Mouse (Mus musculus) cerebellum, postnatal 25 days (tissue): ENCODE data around the gene Man2b1.

Experiments used
- DNase-seq, 2 experiments: peaks; one replicate each; pipeline ENCODE4 v3.0.0; 2021; ENCODE audit warnings: mixed read lengths in 2 of 2

Gene Man2b1

DNA sequence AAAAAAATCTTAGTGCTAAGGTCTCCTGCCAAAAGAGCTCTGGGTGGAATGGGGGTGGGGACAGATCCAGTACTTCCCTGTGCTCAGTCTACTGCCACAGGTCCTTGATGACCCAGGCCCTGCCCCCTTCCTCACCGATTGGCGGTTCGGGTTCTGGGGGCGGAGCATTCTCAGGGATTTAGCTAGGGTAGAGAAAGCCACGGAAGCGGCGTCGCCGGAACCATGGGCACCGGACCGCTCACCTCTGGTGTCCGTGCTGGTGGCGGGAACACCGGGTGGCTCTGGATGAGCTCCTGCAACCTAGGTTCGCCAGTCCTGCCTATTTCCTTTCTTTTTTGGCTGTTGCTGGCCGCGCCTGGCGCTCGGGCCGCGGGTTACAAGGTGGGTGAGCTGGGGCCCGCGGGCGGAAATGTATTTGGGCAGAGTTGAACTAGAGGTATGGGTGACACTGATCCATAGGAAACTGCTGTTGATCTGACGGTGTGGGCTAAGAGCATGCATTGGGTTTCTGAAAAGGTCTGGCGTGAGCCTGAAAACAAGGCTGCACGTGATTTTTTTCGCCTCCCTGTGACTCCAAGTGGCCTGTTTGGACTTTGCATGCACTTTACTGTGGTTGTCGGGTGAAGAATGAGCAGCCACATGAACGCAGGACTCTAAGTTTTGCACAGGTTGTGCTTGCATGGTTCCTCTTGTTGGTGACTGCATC, at the start of gene Man2b1:
TSS of gene Man2b1 (plus strand) at position 163 of the 706 bp plus-strand sequence.
- DNase-seq: peak; percentile 85 to 92

GRCm38 (mm10) chr8:85033867-85034266, 49.2 kb upstream of the Man2b1 start:
- no peak for DNase-seq

GRCm38 (mm10) chr8:85034764-85035163, 48.3 kb upstream of the Man2b1 start:
- DNase-seq: peak; percentile 65 to 82

DNA sequence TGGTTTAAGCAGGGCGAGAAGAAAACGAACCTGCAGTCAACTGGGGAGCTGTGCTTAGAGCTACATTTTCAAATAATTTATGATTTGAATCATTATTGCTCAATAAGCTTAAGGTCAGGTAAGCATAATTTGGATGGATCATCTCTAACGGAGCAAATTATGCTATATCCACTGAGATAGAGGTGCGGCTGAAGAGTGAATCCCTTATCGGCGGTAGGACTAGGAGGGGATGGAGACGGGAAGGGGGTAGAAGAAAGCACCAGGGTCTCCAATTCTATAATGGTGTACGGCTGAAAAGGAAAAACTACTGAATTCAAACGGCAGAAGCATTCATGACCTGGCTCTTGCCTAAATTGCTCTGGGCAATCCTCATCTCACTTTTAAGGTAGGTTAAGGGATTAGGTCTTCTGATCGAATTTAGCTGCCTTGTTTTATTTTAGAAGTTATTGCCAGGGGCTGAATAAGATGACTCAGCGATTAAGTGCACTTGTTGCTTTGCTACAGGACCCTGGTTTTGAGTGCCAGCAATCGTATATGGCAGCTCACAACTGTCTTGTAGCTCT, 47.8 kb upstream of the Man2b1 start:
- no peak for DNase-seq

DNA sequence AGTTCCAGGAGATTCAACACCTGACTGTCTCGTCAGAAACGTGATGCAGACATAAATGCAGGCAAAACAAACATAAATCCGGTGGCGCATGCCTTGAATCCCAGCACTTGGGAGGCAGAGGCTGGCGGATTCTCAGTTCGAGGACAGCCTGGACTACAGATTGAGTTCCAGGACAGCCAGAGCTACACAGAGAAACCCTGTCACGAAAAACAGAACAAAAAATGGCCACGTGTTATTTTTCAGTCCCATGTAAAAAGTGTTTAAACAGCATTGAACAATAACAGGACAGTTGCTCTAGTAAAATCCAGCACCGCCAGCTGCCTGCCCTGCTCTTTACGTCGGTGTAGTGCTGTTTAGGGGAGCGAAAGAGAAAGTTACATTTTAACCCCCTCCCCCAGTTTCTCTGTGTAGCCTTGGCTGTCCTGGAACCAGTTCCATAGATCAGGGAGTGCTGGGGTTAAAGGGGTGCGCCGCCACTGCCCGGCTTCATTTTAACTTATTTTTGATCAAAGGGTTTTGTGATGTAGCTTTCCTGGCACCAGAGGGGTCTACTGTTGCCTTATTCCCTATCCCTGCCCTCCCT, 47.3 kb upstream of the Man2b1 start:
- no peak for DNase-seq

GRCm38 (mm10) chr8:85036381-85036717, 46.7 kb upstream of the Man2b1 start:
- DNase-seq: no peak

- DNase-seq: peak; percentile 90 to 94
These were observed 46.2 kb upstream of the Man2b1 start, which contains the start of gene Tnpo2 for GRCm38 (mm10) chr8:85036718-85037365. Gene Tnpo2, plus strand, starts transcription at chr8:85036915.

GRCm38 (mm10) chr8:85037366-85037680, 45.7 kb upstream of the Man2b1 start:
- DNase-seq: no peak

GRCm38 (mm10) chr8:85037681-85038531, 45.2 kb upstream of the Man2b1 start:
- peak; percentile 60 to 61 for DNase-seq

GRCm38 (mm10) chr8:85043619-85044018, 39.5 kb upstream of the Man2b1 start:
- no peak for DNase-seq

- DNase-seq: no peak
These were observed 25.7 kb upstream of the Man2b1 start for GRCm38 (mm10) chr8:85057367-85057766.

- peak; percentile 91 to 93 for DNase-seq
These were observed 23.0 kb upstream of the Man2b1 start, which contains the start of gene Fbxw9 for GRCm38 (mm10) chr8:85059879-85060616. Gene Fbxw9, plus strand, starts transcription at chr8:85060055.

GRCm38 (mm10) chr8:85062603-85063002, 20.5 kb upstream of the Man2b1 start:
- no peak for DNase-seq

GRCm38 (mm10) chr8:85065213-85065612, 17.9 kb upstream of the Man2b1 start:
- DNase-seq: no peak

DNA sequence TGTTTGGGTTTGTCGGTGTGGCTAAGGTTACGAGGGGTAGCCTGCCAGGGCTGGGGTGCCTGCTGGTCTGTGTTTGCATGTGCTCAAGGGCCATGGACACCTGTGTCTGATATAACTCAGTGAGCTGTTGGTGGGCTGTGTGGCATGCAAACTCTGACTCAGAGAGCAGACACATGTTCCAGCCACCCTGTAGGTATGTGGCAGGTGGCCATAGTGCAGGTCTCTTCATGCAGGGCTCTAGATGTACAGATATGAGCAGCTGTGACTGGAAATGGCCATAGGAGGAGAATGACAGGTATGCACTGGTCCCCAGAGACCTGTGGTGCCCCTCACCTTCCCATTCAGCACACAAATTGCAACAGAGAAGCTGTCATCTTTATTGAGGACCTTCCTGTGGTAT, 15.9 kb upstream of the Man2b1 start:
- no peak for DNase-seq

DNA sequence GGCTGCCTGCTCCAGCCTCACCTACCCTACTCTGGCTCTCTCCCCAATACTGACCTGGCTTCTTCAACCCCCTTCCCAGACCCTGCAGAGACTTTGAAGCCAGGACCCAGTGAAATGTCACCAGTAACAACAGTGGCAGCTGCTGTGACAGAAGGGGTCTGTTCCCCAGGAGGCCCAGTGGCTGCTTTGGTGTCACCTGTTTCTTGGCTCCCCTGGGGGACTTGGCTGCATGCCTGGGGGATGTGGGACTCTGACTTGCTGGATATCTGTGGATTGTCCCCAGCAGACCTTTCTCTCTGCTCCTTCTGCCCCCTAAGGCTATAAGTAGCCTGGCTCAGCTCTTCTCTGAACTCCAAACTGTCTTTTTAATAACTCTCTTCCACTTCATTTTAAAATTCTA, 15.1 kb upstream of the Man2b1 start, which contains the start of gene Gm5741:
TSS of gene Gm5741 (minus strand) at position 1 of the 400 bp plus-strand sequence.
- DNase-seq: peak in 1 of 2 experiments; percentile 52

DNA sequence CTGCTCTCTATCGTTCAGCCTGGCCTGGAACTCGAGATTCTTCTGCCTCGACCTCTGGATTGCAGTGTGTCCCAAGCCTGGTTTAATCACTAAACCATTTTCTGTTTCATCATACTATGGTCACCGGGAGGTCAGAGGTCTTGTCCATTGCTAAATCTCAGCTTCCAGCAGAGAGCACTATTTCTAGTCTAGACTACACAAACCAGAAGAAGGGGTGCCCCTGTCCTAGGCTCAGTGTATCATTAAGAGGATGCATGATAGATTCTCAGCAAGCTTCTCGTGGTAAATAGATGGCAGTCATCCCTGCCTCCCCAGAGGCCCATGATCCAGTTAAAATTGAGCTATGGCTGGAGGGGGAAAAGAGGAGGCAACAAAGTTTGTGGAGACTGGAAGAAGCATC, 12.0 kb upstream of the Man2b1 start:
- DNase-seq: no peak

DNA sequence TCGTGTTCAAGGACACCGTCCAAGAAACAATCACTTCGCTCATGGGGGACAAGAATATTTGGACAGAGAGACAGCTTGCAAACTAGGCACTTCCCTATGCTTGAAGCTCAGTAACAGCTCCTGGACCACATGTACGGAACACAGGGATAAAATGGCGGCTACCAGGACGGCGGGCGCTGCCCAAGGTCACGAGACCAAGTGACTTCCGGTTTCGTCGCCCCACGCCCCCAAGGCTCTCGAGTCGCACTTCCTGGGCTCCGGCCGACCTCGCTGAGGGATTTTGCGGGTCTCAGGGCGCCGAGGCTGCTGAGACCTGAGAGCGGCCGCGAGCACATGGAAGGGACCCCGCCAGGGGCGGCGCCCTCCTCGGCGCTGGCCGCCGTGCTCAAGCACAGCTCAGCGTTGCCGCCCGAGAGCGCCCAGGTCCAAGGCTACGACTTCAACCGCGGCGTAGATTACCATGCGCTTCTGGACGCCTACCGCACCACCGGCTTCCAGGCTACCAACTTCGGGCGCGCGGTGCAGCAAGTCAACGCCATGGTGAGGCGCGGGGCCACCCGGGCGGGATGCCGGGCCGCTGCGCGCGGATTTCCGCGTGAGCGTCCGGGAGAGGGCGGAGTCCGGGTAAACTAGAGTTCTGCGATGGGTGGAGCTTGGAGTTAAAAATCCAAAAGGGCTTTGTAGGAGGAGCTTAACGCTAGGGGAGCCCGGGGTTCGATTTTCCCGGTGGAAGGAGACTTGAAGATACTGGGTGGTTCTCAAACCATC, 11.4 kb upstream of the Man2b1 start, which contains the start of gene Dhps:
TSS of gene Dhps (plus strand) at position 244 of the 768 bp plus-strand sequence.
- DNase-seq: peak; percentile 90 to 94

DNA sequence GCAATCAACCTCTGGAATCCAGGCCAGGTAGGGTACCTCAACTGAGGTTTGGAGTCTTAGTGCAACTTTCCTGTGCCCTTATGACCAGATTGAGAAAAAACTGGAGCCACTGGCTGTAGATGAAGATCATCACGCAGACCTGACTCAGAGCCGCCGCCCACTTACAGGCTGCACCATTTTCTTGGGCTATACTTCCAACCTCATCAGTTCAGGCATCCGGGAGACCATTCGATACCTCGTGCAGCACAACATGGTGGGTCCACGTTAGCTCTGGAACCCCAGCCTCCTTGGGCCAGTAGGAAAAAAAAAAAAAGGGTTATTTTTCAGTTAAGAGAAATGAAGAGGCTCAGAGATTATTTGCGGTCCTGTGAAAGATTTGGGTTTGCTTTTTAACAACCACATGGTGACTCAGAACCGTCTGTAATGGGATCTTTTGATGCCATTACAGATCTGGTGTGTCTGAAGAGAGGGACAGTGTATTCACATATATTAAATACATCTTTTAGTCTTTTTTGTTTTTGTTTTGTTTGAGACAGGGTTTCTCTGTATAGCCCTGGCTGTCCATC, 10.6 kb upstream of the Man2b1 start:
- peak in 1 of 2 experiments; percentile 28 for DNase-seq

DNA sequence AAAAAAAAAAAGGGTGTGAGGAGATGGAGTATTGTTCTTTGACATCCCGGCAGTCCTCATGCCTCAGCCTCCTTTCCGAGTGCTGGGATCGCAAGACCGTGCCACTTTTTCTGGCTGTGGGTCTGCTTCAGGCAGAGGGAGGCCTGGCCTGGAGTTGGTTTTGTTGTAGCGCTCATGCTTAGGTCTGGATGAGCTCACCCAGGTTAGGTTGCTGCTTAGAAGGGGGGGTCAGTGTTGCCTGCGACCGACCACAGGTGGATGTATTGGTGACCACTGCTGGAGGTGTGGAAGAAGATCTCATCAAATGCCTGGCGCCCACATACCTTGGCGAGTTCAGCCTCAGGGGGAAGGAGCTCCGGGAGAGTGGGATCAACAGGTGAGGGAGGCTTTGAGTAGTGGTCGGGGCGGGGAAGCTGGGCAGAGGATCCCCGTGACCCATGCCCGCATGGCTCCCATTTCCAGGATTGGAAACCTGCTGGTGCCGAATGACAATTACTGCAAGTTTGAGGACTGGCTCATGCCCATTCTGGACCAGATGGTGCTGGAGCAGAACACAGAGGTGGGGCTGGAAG, 9.9 kb upstream of the Man2b1 start:
- no peak for DNase-seq
